Mouse (Mus musculus): ENCODE measurements around the gene Nudt16l1. TPM values are rescaled to one million over a fixed set of nuclear protein-coding genes. Genes with fewer than 3 reads are reported as not detected.

The Nudt16l1 gene
- polyA plus RNA-seq (2016; fragmentation: Nextera tagmentation; extraction: Ambion mirVana), result 156 and 167 TPM in 2 replicates

DNA sequence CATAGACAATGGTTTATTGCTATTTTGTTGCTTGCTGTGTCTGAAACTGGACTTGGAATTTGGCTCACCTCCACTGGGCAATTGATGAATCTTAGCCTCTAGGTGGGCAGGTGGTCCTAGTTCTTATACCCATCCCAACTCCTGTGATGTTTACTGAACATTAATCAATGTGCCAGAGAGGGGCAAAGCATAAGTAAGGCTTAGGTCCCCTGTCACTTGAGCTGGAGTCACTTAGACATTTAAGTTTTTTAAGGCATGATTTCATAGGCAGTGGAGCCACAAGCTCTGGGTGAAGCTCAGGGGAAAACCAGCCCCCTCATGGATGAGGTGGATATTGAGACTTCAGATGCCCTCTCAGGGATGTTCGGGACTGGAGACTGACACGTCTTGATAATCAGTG is at the start of gene Nudt16l1:
Gene Nudt16l1 (plus strand): TSS at position 301 of the 400 bp plus-strand sequence.
- peak within 1 kb of the TSS; percentile 87 for H3K4me3 ChIP-seq
- H3K36me3 ChIP-seq, result peaks cover 81% of the 10 kb centered on the region
- H3K4me1 ChIP-seq, result peaks cover 17% of the 10 kb centered on the region
- no peaks in the 10 kb centered on the region for H3K27me3 ChIP-seq (ENCODE audit: low read depth, poor library complexity, severe bottlenecking)
- peak within 1 kb of the TSS; percentile 88 for H3K27ac ChIP-seq
- WGBS, result 10% methylated on average over 2 of the region's 2 CpGs
- no peaks in the 10 kb centered on the region for H3K9me3 ChIP-seq (replicated peaks)
- DNase-seq (ENCODE audit: low spot score), result no peak

DNA sequence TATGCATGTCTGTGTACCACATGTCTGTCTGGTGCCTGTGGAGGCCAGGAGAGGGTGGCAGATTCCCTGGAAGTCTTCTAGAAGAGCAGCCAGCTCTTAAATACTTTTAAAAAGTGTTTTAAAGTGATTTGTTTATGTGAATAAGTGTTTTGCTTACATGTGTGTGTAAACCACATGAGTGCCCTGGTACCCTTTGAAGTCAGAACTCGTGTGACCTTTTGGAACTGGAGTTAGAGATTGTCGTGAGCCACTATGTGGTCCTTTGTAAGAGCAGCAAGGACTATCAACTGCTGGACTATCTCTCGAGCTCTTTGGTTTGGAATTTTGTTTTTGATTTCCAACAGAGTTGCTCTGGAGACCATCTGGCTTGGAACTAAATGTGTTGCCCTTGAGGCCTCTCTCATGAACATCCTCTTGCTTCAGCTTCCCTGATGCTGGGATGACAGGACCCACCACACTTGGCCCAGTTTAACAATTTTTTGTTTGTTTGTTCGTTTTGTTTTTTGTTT is 48.3 kb upstream of the Nudt16l1 start:
- Histone ChIP-seq H3K4me3 (no peak overlapping the region), H3K27ac (no peak overlapping the region), H3K36me3 (peaks cover 12% of the 10 kb centered on the region), H3K9me3 (replicated peaks) (no peaks in the 10 kb centered on the region), H3K27me3 (ENCODE audit: low read depth, poor library complexity, severe bottlenecking) (no peaks in the 10 kb centered on the region), H3K4me1 (peaks cover 33% of the 10 kb centered on the region)
- WGBS, result 64% methylated on average over 4 of the region's 4 CpGs
- DNase-seq (ENCODE audit: low spot score), result no peak

GRCm38 (mm10) chr16:4892171-4892570 is 46.4 kb upstream of the Nudt16l1 start:
- no peak for DNase-seq (ENCODE audit: low spot score)
- H3K27me3 ChIP-seq (ENCODE audit: low read depth, poor library complexity, severe bottlenecking), result no peaks in the 10 kb centered on the region
- H3K4me3 ChIP-seq, result no peak overlapping the region
- no peaks in the 10 kb centered on the region for H3K9me3 ChIP-seq (replicated peaks)
- no peak overlapping the region for H3K27ac ChIP-seq
- H3K4me1 ChIP-seq, result peaks cover 26% of the 10 kb centered on the region
- 92% methylated on average over 6 of the region's 6 CpGs for WGBS
- peaks cover 12% of the 10 kb centered on the region for H3K36me3 ChIP-seq

DNA sequence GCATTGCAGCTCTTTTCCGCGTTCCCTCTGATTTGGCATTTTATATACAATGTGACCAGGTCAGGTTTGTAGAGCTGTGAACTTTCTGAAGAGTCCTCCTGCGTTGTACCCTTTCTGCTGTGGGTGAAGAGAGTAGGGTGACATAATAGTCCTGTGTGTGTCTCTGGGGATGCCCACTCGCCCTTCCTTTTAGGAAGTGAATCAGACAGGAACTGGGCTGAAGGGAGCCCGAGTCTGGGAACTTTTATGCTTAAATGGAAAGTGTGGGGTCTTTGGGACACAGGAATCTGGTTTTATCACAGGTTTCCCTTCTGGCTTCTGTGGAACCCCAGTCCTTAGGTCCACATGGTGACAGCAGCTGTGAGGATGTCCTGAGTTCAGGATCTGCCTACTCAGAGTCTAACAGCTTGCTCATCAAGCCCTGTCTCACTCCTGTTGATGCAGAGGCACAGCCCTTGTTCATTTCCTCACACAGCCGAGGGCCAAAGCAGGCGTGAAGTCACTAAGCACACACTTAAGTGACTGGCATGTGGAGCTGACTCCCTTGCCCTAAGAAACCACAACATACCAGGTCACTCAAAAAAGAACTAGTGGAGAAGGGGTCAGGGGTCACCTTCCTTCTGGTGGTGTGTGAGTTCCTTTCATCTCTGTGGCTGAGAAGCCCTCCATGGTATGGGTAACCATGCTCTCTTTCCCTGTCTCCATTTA is 44.2 kb upstream of the Nudt16l1 start:
- Histone ChIP-seq H3K4me1 (peaks cover 16% of the 10 kb centered on the region), H3K27me3 (ENCODE audit: low read depth, poor library complexity, severe bottlenecking) (no peaks in the 10 kb centered on the region)

GRCm38 (mm10) chr16:4896249-4897027 is 42.1 kb upstream of the Nudt16l1 start:
- peaks cover 8% of the 10 kb centered on the region for H3K36me3 ChIP-seq
- H3K27me3 ChIP-seq (ENCODE audit: low read depth, poor library complexity, severe bottlenecking), result no peaks in the 10 kb centered on the region
- no peak overlapping the region for H3K27ac ChIP-seq
- 77% methylated on average over 5 of the region's 5 CpGs for WGBS
- DNase-seq (ENCODE audit: low spot score), result no peak
- H3K9me3 ChIP-seq (replicated peaks), result no peaks in the 10 kb centered on the region
- H3K4me1 ChIP-seq, result peaks cover 9% of the 10 kb centered on the region; the same call in 1 of the 2 replicates
- no peak overlapping the region for H3K4me3 ChIP-seq

More for the DNA sequence above, 44.2 kb upstream of the Nudt16l1 start:
- Histone ChIP-seq H3K36me3 (peaks cover 12% of the 10 kb centered on the region), H3K4me3 (no peak overlapping the region), H3K9me3 (replicated peaks) (no peaks in the 10 kb centered on the region), H3K27ac (no peak overlapping the region)
- DNase-seq (ENCODE audit: low spot score), result no peak
- WGBS, result 79% methylated on average over 7 of the region's 7 CpGs

- Histone ChIP-seq H3K4me1 (peaks cover 9% of the 10 kb centered on the region; the same call in 1 of the 2 replicates), H3K9me3 (replicated peaks) (no peaks in the 10 kb centered on the region), H3K27me3 (ENCODE audit: low read depth, poor library complexity, severe bottlenecking) (no peaks in the 10 kb centered on the region), H3K4me3 (no peak overlapping the region), H3K36me3 (peaks cover 8% of the 10 kb centered on the region), H3K27ac (no peak overlapping the region)
- DNase-seq (ENCODE audit: low spot score), result no peak
- WGBS, result 55% methylated on average over 7 of the region's 7 CpGs
Observed at GRCm38 (mm10) chr16:4897146-4897730, 41.3 kb upstream of the Nudt16l1 start.

DNA sequence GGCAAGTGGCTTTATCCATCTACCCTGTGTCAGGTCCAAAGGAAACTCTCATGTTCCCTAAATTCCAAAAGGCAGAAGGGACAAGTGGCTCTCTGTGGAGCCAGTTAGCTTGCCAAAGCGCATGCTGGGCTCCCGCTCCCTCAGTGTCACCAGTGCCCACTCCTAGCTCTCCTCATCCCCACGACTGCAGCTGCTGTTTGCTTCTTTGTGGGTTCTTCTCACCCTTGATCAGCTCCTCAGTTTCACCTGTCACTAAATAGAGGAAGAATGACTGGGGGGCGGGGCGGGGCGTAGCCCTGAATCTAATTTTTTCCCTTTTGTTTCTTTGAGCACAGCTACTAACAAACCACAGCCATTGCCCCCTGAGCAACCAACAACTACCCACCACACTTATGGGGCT is 39.7 kb upstream of the Nudt16l1 start:
- Histone ChIP-seq H3K9me3 (replicated peaks) (no peaks in the 10 kb centered on the region), H3K4me1 (peaks cover 13% of the 10 kb centered on the region; the same call in 1 of the 2 replicates), H3K4me3 (no peak overlapping the region), H3K36me3 (no peaks in the 10 kb centered on the region), H3K27ac (no peak overlapping the region), H3K27me3 (ENCODE audit: low read depth, poor library complexity, severe bottlenecking) (no peaks in the 10 kb centered on the region)
- WGBS, result 91% methylated on average over 6 of the region's 6 CpGs
- DNase-seq (ENCODE audit: low spot score), result no peak

- H3K27me3 ChIP-seq (ENCODE audit: low read depth, poor library complexity, severe bottlenecking), result no peaks in the 10 kb centered on the region
- H3K4me1 ChIP-seq, result peaks cover 12% of the 10 kb centered on the region; the same call in 1 of the 2 replicates
- H3K27ac ChIP-seq, result no peak overlapping the region
- no peak overlapping the region for H3K4me3 ChIP-seq
- no peak for DNase-seq (ENCODE audit: low spot score)
- no peaks in the 10 kb centered on the region for H3K9me3 ChIP-seq (replicated peaks)
- WGBS, result 96% methylated on average over 2 of the region's 2 CpGs
- H3K36me3 ChIP-seq, result no peaks in the 10 kb centered on the region
Observed at GRCm38 (mm10) chr16:4899711-4900110, 38.9 kb upstream of the Nudt16l1 start.

GRCm38 (mm10) chr16:4901167-4901566 is 37.4 kb upstream of the Nudt16l1 start:
- Histone ChIP-seq H3K27ac (no peak overlapping the region), H3K4me1 (peaks cover 25% of the 10 kb centered on the region), H3K9me3 (replicated peaks) (no peaks in the 10 kb centered on the region), H3K36me3 (no peaks in the 10 kb centered on the region), H3K27me3 (ENCODE audit: low read depth, poor library complexity, severe bottlenecking) (no peaks in the 10 kb centered on the region), H3K4me3 (no peak overlapping the region)
- DNase-seq (ENCODE audit: low spot score), result no peak
- 74% methylated on average over 7 of the region's 7 CpGs for WGBS

GRCm38 (mm10) chr16:4902390-4902789 is 36.2 kb upstream of the Nudt16l1 start:
- H3K36me3 ChIP-seq, result peaks cover 4% of the 10 kb centered on the region
- H3K9me3 ChIP-seq (replicated peaks), result no peaks in the 10 kb centered on the region
- no peaks in the 10 kb centered on the region for H3K27me3 ChIP-seq (ENCODE audit: low read depth, poor library complexity, severe bottlenecking)
- no peak for DNase-seq (ENCODE audit: low spot score)
- H3K4me1 ChIP-seq, result peaks cover 22% of the 10 kb centered on the region
- H3K4me3 ChIP-seq, result no peak overlapping the region
- H3K27ac ChIP-seq, result no peak overlapping the region
- WGBS, result 85% methylated on average over 2 of the region's 2 CpGs

DNA sequence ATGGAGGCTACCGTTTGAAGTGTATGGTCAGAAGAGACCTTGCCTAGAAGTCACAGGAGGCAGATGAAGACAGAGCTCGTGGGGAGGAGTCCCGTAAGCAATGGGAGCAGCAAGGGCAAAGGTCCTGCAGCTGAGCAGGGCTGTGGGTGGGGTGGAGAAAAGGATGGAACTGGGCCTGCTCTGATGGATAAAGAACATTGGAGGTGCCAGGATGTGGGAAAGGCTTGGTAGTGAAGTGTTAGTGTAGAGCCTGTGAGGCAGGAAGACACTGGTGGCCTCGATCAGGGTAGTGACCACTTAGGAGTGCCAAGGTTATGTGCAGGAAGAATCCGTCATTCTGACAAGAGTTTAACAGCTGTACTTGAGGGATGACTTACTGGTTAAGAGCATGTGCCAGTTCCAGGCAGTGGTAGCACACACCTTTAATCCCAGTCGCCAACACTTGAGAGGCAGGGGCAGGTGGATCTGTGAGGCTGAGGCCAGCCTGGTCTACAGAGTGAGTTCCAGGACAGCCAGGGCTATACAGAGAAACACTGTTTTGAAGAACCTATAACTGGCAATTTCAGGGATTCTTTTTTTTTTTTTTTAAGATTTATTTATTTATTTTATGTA is 35.0 kb upstream of the Nudt16l1 start:
- WGBS, result 77% methylated on average over 6 of the region's 6 CpGs

DNA sequence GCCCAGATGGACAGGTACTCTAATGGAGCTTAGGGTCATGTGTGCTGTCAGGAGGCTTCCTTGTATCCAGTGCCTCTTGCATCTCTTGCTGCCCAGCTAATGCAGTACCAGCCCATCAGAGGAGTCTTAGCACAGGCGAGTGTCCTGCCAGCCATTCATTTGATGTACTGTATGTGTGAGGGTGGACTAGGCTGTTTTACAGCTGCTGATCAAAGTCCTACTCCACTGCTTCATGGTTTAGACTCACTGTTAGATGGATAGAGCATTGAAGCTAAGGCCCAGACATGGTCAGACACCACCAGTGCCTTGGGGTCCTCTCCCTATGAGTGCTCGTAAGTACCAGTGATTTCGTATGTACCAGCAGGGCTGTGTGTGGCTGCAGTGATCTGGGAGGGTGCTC is 33.7 kb upstream of the Nudt16l1 start:
- Histone ChIP-seq H3K27ac (no peak overlapping the region), H3K27me3 (ENCODE audit: low read depth, poor library complexity, severe bottlenecking) (no peaks in the 10 kb centered on the region), H3K4me1 (peaks cover 24% of the 10 kb centered on the region), H3K9me3 (replicated peaks) (no peaks in the 10 kb centered on the region), H3K36me3 (peaks cover 25% of the 10 kb centered on the region), H3K4me3 (no peak overlapping the region)
- WGBS, result 90% methylated on average over 3 of the region's 3 CpGs
- no peak for DNase-seq (ENCODE audit: low spot score)

More for the DNA sequence above, 35.0 kb upstream of the Nudt16l1 start:
- Histone ChIP-seq H3K27ac (no peak overlapping the region), H3K9me3 (replicated peaks) (no peaks in the 10 kb centered on the region), H3K27me3 (ENCODE audit: low read depth, poor library complexity, severe bottlenecking) (no peaks in the 10 kb centered on the region), H3K4me1 (peaks cover 24% of the 10 kb centered on the region), H3K36me3 (peaks cover 13% of the 10 kb centered on the region), H3K4me3 (no peak overlapping the region)
- DNase-seq (ENCODE audit: low spot score), result no peak
